Mouse (Mus musculus) urinary bladder, adult 18-20 months (tissue): ENCODE results near the gene Grtp1.
A peak's percentile ranks its signal among the peaks of the same experiment; 100 is the strongest.

Experiments used
- DNase-seq, 2 experiments: peaks; one replicate each; pipeline ENCODE4 v3.0.0; 2022; ENCODE audit warnings: low spot score in 2 of 2, mixed read lengths in 2 of 2

Gene Grtp1

DNA sequence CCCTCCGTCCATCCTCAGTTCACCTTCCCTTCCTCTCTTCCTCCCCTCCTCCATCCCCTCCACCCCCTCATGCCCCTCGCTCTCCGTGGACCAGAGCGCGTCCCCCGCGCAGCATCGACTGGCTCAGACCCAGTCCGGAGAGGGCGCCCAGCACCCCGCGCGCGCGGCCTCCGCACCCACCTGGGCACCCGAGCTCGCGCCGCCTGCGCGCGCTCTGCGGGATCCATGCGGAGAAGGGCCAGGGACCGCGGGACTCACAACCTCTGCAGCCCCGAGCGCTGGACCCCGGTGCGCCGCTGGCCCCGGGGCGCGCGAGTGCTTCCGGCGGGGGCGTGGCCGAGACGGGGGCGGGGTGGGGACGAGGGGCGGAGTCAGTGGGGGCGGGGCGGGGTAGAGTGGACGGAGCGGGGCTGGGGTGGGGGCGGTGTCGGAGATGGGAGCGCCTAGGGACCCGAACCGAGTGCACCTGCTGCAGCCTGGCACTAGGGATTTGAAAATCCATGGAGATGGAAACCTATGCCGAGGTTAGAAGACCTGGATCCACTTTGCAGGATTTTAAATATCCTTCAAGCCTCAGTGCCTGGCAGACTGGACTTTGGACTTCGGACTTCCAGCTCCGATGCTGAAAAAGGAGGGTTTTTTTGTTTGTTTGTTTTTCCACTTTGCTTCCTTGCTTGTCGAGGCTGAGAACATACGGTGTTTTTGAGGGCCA, at the start of gene Grtp1:
Gene Grtp1 (minus strand): TSS at position 320 of the 712 bp plus-strand sequence.
- peak; percentile 42 to 58 for DNase-seq

DNA sequence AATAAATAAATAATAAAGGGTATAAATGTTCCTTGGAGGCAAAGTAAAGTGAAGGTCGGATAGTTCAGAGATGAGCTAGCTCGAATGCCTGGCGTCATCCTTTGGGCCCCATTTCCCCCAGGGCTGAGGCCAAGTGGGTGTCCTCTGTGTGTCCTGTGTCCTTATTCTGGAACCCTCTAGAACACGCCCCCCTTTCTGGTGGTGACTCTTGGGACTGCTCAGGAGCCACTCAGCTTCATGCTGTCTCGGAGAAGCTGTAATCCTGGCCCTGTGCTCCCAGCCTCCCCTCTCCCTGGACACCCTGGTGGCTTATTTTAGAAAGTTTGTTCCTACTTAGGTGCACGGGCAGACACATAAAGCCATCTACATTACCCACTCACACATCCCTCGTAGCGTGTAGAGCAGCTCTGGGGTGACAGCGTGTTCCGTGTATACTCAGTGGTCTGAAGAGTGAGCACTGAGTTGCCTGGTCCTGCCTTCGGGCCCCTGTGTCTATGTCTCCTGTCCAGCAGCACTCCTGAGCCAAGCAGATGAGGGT, 44.0 kb upstream of the Grtp1 start:
- DNase-seq = no peak

DNA sequence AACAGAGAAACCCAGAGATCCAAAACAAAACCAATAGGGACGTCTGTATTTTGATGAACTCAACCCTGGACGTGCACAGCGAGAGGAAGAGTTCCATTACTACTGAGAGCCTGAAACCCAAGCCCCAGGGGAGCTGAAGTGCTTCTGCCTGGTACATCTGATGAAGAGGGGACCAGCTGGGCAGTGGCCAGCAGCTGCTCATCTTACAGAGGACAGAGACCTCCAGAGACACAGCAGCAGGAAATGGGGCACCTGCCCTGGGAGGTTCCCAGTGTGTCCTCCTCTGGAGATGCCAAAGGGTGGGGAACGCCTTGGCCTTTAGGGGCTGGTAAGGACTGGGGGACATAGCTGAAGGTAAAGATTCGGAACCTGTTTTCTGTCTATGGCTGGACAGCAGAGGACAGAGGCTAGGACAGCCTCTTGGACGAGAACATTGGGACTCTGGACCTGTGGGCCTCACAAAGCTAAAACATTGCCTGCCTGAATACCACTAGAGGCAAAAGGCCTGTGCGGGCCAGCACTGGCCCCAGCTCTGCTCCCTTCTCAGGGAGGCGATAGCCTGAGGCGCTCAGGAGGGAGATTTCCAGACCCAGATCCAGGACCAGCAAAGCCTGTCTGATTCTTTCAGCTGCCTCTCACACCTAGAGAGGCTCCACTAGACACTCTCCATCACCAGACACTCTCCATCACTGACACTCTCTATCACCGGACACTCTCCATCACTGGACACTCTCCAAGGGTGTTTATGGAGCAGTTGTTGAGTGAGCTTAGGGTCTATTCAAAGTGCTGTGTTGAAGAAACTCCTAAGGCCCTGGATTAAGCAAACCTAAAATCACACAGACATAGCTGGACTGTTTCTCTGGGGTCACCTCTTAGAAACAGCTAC, 42.8 kb upstream of the Grtp1 start:
- DNase-seq = no peak

DNA sequence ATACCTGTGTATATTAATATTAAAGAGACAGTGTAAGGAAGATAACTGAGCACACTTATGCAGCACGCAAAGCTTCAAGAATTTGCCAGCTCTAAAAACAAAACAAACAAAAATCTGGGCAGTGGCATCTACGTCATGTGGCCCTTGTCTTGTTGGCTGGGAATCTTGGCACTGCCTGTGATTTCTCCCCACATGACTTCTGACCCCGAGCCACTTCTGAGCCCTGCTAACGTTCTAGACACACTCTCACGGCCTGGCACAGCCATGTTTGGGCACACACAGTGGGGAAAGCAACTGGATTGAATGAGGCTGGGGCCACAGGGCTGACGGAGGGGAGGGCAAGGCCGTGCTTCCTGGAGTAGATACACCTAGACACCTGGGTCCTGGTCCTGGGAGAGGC, 40.3 kb upstream of the Grtp1 start:
- no peak for DNase-seq

DNA sequence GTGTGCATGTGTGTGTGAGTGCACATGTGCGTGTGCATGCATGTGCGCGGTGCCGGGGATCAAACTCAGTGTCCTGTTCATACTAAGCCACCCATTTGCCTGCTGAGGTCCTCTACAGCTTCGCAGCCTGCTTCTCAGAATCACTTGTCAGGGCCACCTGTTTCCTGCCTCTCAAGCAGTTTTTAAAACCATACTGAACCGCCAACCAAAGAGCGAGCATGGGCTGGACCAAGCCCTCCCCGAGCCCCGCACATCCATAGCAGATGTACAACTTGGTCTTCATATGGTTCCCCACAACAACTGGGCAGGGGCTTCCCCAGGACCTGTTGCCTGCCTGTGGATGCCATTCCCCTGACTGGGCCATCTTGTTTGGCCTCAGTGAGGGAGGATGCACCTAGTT, 39.6 kb upstream of the Grtp1 start:
- DNase-seq = no peak

DNA sequence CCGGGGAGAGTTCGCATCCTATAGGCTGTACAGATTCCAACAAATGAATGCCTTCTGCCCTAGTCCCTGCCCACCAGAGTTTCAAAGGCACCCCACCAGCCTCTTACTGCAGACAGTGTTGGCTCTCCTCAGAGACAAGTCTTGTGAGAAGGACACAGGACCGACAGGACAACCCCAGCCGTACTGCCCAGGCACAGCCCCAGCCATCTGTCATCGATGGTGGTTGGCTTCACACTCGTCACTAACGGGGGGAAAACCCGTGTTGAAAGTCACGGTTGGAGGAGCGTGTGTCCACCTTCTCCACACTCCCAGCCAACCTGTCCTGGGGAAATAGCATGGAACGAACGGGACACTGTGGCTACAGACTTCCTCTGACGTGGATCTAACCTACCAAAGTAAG, 34.4 kb upstream of the Grtp1 start:
- DNase-seq = no peak

DNA sequence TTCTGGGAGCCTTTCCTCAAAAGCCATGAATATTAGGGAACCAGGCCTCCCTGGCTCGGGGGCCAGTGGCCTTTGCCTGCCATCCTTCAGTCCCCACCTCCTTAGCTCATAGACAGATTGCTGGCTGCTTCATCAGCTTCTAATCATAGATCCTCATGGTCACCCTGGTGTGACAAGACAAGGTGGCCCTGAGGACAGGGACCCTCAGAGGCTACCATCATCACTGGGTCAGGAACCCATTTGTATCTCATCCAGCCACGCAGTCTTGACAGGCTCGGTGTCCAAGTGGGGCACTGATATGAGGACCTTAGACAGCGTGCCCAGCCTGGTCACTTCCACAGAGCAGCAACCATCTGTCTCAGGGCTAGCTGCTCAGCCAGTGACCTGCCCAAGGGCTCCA, 30.1 kb upstream of the Grtp1 start:
- DNase-seq = no peak

DNA sequence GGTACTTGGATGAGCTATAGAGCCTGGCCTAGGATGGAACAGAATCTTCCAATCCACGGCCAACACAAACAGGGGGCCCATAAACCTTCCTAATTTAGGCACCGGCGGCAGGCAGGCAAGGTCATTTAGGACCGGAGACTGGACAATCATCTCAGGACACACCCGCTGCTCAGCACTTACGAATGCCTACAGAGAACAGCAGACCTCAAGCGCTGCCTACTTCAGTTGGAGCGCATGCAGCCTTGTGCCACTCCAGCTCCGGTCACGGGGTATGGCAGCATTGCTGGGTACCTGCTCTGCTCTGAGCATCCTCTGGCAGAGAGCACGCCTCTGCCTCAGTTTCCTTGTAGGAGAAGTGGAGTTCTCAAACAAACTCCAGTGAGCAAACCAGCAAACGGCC, 29.4 kb upstream of the Grtp1 start:
- DNase-seq = no peak

DNA sequence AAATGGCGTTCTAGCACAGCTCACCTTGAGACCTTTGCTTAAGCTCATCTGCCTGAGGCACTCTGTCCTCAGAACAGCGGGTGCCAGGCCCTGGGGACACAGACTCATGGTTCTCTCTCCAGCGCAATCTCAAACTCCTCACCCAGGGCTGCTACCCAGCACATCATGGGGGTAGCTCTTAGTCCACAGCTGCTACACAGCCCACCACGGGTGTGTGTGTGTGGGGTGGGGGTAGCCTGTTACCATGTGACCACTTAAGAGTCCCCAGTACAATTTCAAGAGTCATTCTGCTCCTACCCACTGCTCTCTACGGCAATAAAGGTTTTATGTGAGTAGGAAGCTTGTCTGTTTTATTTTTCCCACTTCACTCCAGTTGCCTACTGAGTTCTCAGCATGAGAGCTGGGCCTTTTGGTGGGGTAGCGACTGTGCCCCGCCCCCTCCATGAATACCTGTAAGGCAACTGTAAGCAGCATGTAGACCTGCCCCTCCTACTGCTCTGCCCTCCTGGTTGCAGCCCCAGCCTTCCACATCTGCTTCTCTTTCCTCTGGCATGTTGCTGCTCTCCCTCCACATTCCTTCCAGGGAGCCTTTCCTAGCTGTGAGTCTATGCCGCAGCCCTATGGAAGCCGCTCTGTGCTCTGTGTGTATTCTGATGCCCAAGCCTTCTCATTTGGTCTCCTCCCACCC, 28.6 kb upstream of the Grtp1 start:
- DNase-seq = no peak

DNA sequence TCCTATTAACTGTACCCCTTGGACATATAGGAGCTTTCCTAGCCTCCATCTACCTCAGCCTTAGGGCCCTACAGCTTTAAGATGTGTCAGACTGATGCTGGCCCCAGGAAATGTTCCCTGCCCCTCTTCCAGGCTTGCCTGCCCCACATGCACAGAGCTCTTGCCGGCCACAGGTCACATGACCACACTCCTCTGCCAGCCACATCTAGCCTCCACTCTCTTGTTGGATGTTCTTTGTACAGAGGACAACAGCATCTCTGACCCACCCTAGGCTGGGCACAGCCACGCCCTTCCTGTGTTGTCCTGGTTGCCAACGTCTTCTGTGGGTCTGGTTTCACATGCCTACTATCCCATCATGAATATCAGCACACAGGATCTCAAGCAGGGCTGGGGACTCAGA, 26.8 kb upstream of the Grtp1 start:
- no peak for DNase-seq

DNA sequence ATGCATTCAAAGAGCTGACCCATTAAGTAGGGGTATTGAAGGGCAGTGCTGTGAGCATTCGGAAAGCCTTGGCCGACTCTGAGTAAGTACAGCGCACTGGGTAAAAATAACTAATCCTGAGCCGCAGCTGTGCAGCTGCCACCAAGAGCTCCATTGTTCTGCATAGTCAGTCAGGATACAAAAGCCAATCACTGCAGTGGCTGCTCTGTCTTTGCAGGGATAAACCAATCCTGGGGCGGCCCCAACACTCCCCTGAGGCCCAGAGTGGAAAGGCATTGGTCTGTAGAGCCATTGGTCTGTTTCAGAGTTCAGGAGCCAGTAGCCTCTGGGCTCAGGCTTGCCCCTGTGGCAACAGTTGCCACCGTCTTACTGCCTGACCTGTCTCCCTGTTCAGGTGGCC, 25.9 kb upstream of the Grtp1 start:
- no peak for DNase-seq

DNA sequence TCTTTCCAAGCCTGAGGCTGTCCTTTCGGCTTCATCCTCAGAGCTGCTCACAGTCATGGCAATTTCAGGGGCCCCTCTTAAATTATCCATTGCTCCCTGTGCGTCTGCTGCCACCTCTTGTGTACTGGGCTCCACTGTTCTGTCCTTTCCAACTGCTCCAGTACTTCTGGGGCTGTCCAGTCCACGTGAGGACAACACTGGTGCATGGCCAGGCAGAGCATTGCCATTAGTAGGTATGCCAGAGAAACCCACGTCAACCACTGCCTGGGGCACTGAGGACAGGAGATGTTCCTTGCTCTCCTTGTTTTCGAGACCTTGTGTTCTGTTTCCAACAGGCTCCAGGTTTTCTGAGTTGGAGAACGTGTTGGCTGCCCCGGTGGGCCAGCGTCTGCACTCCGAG, 24.0 kb upstream of the Grtp1 start:
- DNase-seq = no peak

DNA sequence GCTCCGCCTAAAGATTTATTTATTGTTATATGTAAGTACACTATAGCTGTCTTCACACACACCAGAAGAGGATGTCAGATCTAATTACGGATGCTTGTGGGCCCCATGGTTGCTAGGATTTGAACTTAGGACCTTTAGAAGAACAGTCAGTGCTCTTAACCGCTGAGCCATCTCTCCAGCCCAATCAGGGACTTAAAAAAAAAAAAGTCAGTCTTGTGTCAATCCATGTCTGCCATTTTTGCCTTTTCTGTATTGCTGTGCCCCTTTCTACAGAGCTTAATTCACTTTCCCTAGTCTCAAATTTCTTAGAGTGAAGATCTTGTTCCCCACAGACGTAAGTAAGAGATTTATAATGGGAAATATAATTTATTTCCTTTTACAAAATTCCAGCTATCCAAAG, 18.0 kb upstream of the Grtp1 start:
- no peak for DNase-seq

DNA sequence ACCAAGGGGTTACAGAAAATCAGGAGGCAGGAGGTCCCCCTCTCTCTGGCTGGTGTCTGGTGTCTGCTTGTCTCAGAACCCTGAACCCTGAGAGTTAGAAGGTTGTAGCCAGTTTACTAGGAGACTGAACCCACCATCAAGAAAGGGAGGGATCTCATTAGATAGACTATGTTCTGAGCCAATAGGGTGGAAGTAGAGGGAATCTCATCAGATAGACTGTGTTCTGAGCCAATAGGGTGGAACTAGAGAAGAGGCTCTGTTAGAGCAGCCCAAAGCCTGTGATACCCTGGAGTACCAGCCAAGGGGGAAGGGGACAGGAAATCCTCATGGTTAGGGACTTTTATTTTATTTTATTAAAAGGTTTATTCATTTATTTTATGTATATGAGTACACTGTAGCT, 17.6 kb upstream of the Grtp1 start:
- no peak for DNase-seq

DNA sequence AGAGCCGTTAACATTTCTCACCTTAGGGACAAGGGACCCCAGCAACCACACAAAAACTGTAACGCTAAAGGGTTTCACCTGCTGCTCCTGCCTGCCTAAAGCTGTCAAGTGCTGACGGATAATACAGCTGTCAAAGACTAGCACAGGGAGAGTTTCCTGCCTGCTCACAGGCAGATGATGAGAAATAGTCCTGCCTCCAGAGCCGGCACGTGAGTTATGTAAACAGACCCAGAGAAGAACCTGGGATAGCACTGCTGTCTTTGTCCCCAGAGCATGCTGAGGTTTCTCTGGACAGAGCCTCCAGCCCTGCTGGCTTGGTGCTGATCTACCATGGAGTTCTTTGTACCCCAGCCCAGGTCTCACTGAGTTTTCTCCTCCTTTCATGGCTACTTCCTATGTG, 16.7 kb upstream of the Grtp1 start:
- DNase-seq = no peak

DNA sequence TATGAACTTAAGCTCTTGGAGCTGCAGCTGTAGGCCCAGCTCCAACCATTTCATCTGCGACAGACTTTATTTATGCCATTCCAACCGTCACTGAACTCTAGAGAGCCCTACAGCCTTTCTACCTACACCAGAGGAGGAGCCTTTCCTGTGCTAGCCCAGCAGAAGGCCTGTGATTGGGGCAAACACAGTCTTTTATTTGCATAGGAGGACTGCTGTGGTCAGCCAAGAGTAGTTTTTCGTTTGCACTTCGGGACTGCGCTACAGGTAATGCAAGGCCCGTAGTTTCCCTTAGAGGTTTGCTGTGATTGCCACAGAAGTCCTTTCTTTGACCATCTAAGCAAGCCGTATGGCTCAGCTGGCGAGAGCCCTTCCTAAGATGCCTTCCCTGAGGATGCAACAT, 16.0 kb upstream of the Grtp1 start:
- no peak for DNase-seq

DNA sequence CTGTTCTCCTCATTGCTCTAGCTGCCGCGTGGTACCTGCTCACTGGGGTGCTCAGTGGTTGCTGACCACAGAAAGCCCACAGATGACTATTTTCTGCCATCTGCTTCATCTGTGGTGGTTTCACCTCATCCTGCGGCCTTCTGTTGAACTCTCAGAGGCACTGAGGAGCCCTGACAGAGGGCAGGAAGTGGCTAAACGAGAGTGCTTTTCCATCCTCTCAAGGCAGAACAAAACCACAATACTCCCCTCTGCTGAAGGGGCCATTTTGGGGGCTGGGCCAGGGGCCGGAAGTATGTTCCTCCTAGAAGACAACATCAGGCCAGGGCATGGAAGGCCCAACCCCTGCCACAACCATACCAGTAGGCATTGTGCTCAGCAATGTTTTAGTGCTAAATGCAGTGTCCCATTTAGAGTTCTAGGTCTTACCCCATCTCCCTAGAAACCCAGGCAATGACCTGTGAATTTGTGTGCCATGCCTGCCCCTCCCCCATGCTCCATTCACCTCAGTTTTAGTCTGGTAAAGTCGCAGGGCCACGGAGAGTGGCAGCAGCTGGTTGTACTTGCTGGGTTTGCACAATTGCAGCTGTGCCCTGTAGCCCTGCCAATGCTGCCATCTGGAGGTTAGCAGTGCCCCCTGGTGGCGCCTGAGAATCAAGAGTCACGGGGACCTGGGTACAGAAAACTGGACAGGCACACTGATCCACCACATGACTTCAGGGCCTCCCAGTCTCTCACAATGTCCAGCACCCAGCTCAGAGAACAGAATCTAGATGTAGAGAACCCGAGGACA, 13.3 kb upstream of the Grtp1 start:
- DNase-seq = peak; percentile 81 to 89

DNA sequence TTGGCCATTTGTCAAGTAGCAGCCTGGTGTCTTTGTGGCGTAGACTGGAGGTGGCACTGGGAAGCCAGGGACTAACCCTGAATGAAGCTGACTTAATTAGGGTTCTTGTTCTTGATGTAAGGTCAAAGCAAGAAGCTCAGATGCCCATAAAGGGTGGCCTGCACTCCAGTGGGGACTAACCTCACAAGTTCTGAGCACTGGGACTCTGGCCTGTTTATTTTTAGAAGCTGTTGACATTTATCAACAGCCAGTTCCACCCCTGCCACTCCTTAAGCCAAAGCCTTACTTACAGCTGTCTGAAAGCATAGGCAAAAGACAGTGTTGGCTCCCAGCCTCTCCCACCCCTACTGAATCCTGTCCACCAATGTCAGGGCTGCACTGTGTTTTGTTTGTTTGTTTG, 9.3 kb upstream of the Grtp1 start:
- no peak for DNase-seq

DNA sequence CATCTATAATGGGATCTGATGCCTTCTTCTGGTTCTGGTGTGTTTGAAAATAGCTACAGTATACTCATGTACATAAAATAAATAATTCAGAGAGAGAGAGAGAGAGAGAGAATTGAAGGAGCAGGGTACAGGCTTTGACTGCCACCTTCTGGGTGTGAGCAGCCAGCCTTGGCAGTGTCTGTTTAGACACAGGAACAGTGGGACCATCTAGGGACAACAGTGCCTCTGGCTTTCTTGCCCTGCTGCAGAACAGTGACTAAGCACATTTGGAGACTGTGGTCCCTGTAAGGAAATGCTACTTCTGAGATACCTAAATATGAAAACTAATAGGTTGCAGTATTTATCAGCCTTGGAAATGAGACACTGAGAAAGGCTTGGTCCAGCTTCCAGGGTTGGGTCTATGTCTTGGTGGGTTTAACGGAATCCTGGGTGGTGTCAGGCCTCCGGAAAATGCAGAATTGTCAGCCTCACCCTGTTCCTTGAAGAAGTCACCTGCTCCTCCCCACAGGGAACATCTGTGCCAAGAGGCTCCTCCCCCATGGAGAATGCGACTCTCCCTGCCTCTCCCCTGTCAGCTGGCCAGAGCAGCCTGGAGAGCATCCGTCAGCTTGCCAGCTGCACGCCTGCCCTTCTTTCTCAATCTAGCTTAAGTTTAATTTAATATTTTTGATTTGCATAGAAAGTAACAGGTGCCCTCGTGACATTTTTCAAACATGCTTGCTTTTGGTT, 8.4 kb upstream of the Grtp1 start:
- no peak for DNase-seq

DNA sequence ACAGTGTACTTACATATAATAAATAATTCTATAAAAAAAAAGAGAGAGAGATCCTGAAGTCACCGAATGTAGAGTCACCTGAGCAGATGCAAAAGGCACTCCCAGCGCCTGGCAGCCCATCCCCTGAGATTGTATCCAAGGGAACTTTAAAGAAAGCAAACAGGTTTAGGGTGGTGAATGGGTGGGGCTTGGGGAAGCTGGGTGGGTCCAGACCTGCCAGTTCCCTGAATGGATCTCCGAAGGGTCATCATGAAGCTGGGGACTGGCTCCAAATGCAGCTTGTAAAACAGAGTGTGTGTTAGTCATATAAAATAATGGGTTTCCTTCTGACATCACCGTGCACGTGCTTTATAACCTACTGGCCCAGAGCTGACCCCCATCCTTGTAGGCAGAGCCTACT, 5.9 kb upstream of the Grtp1 start:
- DNase-seq = peak; percentile 16 to 36

DNA sequence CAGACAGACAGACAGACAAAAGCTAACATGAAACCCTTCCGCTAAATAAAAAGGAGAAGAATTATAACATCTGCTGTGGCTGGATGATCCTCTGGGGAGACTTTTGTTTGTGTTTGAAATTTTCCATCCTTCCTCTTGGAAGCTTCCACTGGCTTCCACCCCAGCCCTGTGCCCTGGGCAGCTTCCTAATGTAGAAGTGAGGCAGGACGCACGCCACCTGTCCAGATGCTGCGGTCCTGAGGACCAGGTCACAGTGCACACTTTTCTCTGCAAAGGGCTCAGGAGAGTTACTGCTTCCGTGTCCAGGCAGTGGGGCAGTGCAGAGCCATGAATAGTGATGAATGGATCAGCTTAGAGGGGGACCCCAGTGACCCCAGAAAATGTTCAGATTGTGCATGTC, 4.9 kb upstream of the Grtp1 start:
- no peak for DNase-seq
